Mouse (Mus musculus) A20 (cell line): ENCODE data around the gene Tchh.
"Not testable (repeated sequence)": the region's sequence is repeated elsewhere in the genome, so short reads cannot be mapped to it uniquely, and the experiment has no call there.

Source experiments
- DNase-seq: peaks from one replicate; pipeline ENCODE4 v3.0.0-alpha.2; 2011; ENCODE audit warnings: low read depth, low spot score

Gene Tchh

DNA sequence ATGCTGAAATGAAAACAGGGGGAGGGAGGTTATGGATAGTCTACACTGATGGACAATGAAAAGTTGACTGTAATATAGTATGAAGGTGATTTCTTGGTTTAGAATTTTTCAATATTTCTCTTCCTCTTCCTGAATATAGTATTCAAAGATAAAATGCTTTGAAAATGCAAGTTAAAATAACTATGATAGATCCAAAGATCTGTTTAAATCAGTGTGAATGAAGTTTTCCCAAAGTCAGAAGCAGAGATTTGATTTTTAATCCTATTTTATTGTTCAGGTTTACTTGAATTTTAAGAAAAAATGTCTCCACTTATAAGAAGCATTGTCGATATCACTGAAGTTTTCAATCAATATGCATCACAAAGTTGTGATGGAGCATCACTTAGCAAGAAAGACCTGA lies at the start of gene Tchh:
Gene Tchh (plus strand): TSS at position 301 of the 400 bp plus-strand sequence.
- DNase-seq, result no peak

DNA sequence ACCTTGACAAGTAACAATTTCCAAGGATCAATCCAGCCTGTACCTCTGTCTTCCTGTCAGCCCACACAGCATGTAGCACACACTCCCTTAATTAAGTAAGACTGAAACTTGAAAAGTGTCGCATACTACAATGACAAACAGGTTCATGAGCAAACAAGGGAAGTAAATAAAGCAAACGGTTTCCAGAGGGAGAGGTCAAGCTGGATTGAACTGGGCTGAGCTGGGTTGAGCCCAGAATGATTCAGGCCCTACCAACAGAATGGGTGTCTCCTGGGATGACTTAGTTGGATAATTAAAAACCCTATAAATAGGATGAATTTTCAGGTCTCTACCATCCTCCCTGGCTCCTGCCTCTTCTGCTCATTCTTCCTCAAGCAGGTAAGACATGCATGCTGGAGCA lies 48.8 kb upstream of the Tchh start, which contains the start of gene Rptn:
Gene Rptn (plus strand): TSS at position 334 of the 400 bp plus-strand sequence.
- no peak for DNase-seq

DNA sequence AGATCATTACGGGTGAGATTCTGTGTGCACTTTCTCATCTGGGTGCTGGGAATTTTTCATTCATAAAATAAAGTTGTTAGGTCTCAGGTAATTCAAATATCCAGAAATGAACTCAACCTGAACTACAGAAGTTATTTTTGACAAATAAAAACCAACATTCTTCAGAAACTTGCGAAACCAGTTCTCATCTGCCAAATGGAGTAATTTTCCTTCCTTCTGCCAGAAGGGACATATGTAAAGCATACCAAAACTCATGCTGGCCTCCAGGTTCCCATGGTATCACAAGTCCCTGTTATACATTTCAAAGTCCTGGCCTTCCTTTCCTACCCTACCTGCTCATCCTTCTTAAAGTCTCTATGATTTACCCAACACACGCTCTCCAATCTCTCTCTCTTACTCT lies 38.2 kb upstream of the Tchh start:
- DNase-seq, result no peak

DNA sequence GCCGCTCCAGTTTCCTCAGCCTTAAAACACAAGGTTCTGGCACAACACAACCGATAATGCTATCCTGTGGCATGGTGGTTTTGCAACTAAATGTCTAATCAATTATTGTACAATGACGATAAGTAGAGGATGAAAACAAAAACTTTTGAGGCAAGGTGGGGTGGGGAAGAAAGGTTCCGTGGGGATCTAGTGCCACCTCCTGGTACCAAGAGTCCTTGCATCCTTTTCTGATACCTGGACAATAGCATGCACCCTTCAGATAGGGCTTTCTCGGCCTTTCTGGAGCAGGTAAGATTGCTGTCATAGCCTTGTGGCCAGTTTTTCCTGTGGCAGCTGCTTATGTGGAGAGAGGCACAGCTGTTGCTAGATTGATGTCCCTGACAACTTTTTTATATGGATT lies 35.1 kb upstream of the Tchh start:
- DNase-seq, result peak; percentile 8

DNA sequence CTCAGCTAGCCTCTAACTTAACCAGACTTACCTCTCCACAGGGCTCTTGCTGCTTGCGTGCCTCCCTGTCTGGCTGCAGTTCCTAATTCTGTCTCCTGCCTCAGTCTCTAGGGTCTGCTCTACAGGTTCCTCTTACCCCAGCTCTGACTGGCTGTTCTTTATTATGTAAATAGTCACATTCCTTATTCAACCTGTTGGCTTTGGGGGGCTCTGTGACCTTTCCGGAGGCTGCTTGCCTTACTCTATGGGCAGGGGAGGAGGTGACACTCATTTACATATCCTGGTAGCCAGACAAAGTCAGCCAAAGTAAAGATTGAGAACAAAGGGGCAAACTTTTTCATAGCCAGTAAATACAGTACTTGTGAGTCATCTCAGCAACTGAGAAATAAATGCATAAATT lies 30.2 kb upstream of the Tchh start:
- no peak for DNase-seq

DNA sequence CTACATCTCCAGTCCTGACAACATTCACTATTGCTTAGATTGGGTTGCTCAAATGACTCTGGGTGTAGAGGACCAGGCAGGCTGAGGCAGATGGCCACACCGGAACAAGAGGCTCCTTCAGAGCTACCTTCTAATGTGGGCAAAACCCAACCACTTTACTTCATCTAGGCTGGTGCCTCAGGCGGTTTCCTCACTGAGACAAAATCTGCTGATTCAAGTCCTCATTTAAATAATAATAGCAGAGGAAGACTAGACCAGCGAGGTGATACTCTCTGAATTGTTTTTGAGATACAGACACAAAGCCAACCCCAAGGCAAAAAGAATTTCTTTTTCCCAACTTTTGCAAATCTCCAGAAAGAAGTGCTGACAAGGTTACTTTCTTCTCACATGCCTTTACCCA lies 10.5 kb upstream of the Tchh start:
- DNase-seq, result no peak

DNA sequence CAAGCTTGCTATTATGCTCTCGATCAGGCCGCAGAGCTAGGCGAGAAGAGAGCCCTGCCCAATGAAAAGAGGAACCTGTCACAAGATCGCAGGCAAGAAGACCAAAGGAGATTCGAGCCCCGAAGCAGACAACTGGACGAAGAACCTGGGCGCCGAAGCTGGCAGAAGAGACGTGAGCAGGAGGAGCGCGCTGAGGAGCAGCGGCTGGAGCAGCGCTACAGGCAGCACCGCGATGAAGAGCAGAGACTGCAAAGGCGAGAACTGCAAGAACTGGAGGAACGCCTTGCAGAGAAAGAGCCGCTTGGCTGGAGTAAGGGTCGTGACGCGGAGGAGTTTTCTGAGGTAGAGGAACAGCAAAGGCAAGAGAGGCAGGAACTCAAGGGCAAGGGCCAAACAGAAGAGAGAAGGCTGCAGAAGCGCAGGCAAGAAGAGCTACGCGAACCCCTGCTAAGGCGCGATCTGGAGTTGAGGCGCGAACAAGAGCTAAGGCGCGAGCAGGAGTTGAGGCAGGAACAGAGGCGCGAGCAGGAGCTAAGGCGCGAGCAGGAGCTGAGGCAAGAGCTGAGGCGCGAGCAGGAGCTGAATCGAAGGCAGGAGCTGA lies 1.5 kb downstream of the Tchh start:
- DNase-seq, result no peak

DNA sequence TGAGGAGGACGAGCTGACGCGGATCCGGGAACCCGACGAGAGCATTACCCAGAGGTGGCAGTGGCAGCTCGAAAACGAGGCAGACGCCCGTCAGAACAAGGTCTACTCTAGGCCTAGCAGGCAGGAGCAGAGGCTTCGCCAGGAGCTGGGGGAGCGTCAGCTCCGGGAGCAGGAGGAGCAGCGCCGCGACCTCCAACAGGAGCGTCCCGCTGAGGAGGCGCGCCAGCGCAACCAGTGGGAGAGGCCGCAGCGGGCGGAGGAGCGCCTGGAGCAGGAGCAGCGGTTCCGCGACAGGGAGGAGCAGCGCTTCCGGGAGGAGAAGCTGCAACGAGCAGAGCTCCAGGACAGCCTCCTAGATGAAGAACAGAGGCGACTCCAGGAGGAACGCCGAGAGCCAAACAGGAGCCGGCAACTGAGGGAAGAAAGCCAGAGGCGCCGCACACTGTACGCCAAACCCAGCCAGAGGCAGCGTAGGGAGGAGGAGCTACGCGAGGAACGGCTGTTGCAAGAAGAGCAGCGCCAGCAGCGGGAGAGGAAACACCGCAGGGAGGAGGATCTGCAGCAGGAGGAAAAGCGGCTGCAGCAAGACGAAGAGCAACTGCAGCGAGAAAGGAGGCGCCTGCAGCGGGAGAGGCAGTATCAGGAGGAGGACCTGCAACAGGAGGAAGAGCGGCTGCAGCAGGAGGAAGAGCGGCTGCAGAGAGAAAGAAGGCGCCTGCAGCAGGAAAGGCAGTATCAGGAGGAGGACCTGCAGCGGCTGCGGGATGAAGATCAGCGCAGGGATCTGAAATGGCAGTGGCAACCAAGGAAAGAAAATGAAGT lies 2.4 kb downstream of the Tchh start:
- DNase-seq, result no peak

DNA sequence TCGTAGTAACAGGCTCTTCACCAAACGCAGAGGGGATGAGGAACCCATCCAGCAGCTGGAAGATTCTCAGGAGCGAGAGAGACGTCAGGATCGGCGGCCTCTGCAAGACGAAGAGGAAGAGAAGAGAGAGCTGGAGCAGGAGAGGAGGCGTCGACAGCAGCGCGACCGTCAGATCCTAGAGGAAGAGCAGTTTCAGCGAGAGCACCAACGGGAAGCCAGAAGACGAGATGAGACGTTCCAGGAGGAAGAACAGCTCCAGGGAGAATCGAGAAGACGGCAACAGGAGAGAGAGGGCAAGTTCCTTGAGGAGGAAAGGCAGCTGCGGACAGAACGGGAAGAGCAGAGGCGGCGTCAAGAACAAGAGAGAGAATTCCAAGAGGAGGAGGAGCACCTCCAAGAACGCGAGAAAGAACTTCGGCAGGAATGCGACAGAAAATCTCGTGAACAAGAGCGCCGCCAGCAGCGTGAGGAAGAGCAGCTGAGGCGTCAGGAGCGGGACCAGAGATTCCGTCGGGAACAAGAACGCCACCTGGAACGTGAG lies 3.1 kb downstream of the Tchh start:
- DNase-seq, result no peak

DNA sequence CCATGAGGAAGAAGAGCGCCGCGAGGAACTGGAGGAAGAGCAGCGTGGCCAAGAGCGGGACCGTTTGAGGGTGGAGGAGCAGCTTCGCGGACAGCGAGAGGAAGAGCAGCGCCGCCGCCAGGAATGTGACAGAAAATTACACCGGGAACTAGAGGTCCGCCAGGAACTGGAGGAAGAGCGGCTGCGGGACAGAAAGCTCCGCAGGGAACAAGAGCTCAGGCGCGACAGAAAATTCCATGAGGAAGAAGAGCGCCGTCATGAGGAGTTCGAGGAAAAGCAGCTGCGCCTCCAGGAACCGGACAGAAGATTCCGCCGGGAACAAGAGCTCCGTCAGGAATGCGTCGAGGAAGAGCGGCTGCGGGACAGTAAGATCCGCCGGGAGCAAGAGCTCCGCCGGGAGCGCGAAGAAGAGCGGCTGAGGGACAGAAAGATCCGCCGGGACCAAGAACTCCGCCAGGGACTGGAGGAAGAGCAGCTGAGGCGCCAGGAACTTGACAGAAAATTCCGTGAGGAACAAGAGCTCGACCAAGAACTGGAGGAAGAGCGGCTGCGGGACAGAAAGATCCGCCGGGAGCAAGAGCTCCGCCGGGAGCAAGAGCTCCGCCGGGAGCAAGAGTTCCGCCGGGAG lies 4.1 kb downstream of the Tchh start:
- DNase-seq, result no peak

DNA sequence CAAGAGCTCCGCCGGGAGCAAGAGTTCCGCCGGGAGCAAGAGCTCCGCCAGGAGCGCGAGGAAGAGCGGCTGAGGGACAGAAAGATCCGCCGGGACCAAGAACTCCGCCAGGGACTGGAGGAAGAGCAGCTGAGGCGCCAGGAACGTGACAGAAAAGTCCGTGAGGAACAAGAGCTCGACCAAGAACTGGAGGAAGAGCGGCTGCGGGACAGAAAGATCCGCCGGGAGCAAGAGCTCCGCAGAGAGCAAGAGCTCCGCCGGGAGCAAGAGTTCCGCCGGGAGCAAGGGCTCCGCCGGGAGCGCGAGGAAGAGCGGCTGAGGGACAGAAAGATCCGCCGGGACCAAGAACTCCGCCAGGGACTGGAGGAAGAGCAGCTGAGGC lies 4.6 kb downstream of the Tchh start:
- not testable (repeated sequence) for DNase-seq

DNA sequence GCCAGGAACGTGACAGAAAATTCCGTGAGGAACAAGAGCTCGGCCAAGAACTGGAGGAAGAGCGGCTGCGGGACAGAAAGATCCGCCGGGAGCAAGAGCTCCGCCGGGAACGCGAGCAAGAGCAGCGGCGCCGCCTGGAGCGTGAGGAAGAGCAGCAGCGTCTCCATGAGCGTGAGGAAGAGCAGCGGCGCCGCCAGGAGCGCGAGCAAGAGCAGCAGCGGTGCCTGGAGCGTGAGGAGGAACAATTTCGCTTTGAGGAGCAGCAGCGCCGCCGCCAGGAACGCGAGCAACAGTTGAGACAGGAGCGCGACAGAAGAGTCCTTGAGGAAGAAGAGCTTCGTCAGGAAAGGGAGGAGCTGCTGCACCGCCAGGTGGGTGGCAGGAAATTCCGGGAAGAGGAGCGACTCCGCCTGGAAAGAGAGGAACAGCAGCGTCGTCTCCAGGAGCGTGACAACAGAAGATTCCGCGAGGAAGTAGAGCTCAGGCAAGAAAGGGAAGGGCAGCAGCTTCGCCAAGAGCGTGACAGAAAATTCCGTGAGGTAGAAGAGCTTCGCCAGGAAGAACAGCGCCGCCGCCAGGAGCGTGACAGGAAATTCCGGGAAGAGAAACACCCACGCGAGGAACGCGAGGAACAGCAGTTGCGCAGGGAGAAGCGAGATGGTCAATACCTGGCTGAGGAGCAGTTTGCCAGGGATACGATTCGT lies 5.2 kb downstream of the Tchh start:
- no peak for DNase-seq

DNA sequence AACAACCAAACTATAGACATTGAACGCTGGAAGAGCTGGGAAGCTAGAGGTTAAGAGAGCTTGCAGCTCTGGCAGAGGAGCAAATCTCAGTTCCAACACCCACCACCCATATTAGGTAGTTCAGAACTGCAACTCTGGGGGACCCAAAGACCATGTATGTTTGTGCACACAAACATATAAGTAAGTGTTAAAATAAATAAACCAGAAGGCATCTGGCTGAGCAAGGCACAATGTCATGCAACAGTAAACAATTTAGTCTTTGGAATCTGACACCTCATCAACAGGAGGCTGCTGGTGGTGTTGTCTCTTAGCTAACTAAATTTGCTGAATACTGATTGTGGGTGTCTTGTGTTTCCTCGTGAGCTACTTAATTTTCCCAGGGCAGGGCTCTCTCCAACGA lies 24.4 kb downstream of the Tchh start:
- DNase-seq, result no peak

DNA sequence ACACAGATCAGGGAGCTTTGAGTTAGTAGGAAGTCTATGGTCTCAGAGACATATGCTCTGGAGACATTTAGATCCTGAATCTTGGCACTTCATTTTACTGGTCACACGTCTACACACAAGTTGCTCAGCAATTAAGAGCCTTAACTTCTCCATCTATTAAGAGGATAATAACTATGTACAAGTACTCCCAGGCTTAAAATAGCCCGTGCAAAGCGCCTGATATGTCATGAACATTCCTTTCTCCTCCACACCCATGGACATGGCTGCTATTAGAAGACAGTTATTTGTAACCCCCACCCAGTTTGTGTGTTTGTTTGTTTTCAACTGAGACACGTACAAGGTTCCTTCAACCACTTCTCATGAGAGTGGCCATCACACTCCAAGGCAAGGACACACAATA lies 25.0 kb downstream of the Tchh start:
- DNase-seq, result no peak

DNA sequence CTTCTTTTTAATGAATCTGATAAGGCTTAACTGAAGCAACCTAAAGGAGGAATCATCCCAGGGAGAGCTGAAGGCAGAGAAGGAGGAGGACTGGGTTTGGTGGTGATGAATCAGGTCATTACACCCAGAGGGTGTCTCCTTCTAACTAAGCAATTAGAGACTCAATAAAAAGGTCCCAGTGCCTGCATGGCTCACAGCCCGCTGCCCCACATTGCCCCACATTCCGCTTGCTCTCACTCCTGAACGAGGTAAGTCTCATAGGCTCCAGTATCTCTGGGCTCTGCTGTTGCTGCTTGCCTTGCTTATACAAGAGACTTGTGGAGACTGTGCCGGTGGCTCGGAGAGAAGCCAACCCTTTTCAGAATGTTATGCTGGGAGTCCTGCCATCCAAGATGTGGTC lies 26.4 kb downstream of the Tchh start, which contains the start of gene Tchhl1:
Gene Tchhl1 (plus strand): TSS at position 194 of the 400 bp plus-strand sequence.
- no peak for DNase-seq

DNA sequence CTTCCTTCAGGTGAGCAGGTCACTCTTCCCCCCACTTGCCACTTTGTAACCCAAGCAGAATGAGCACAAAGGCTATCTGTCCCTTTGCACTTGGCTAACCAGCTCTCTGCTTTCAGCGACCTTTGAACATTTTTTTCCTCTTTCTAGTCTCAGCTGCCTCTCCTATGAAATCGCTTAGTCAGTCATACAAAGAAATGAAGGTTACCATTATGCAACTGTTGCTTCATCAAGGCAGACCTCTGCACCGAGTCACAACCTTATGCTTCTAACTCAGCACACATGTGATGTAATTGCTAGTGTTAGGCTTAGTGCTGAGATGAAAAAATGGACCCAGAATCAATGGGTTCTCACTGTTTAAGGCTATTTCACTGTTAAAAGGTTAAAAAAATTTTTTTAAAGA lies 27.5 kb downstream of the Tchh start:
- no peak for DNase-seq

DNA sequence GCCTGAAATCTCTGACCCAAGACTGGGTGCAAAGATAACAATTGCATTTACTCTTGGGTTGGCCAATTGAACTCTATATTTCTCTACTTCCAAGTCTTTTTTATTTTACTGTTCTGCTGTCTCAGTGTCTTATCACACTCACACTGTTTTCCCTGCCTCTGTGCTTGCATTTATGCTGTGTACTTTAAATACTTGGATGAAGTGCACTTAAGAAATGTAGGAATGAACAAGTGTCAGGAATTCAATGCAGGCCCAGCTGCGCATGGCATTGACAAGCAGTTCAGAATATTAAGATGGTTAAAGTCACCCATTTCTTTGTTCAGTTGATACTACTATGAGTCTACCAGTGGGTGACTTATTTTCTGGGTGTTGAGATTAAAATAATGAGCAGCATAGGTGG lies 37.9 kb downstream of the Tchh start:
- no peak for DNase-seq

DNA sequence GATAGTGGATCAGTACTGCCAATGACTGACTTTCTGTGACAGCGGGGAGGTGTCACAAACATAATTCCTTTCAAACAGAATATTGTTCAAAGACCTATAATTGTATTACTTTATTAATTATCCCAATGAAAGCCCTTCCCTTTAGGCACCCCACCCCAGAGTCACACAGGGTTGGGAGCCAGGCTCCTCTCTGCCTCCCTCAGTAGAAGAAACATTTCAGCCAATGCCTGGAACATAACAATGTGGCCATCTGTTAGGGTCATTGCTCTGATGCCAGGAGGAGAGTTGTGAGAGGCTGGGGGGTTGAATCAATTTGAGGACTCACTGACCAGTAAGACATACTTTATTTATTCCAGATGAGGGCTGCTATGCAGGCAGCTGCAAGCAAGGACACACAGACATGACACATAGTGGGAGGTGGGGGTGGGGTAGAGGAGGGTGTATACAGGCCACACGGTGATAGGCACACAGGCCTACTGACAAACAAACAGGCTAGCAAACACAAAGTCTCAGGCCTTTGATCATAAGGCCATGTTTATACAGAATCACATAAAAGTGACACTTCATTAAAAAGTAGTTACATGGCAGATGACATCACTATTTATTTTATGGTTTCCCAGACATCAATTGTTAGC lies 40.0 kb downstream of the Tchh start:
- no peak for DNase-seq

DNA sequence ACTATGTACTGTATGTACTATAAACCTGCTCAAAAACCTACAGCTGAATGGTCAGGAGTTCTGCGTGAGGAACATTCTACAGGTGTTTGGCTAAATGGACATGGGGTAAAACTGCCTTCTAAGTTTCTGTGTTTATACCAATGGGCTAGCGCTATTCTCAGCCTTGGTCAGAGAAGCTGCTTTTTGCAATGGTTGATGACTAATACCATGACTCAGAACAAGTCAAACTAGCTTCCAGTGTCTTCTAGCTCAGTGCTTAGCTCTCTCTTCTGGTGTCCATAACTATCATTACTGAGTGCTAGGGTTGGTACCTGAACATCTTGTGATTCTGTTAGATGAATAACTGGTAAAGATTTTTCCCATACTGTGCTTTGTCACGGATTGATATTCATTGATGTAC lies 43.5 kb downstream of the Tchh start:
- DNase-seq, result no peak

DNA sequence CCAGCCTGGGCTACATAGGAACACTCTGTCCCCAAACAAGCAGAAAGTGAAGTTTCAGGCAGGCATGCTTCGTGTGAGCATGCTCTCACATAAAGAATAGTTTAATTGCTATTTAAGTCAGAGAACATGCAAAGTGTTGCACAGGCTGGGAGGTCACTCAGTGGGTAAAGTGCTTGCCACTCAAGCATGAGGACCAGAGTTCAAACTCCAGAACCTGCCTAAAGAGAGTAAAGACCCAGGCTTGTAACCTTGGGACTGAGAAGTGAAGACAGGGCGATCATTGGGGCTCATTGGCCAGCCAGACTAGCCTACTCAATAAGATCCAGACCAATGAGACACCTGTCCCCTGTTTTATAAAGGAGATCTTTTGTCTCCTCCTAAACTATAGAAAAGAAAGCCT lies 46.4 kb downstream of the Tchh start:
- DNase-seq, result no peak

DNA sequence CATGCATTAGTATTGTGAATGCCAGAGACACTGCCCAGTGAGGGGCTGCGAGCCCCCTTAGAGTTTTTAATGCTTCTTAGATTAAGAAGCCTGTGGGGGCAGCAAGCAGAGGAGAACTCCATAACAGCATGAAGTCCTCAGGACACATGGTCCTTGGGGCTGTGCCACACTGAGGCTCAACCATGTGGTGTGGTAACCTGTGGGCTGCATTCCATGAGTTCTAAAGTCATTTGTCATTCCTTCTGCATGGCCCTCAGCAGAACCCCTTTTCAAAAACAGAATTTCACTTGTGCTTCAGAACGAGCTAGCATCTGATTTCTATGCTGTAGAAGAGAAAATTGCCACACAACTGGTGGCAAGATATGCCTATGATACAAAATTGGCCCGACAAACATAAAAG lies 50.0 kb downstream of the Tchh start:
- no peak for DNase-seq
